ENCODE assay signal across 18 mouse cellular contexts in genomic region chr7:114169381-114169780, GRCm38 (mm10). TPM values are rescaled to one million over a fixed set of nuclear protein-coding genes. Genes with fewer than 3 reads are reported as not detected.
DNase-seq lines count a peak whose midpoint lies in the region; ATAC-seq and TF ChIP-seq lines count a peak whose summit lies in the region.
"Had no signal": no experiment of that assay in that cellular context is flagged by ENCODE, and none has a peak within 500 bp of the region (broad histone marks: within the 10 kb centered on the region; RNA-seq: fewer than 3 reads in every experiment).

No protein-coding gene starts in this region.

- DNase-seq in heart, adult 18-20 months, result no peak
- peak; percentile 90 for DNase-seq in kidney, adult 2 months
- peak; percentile 14 for DNase-seq in kidney, postnatal 10 days
- peak; percentile 67 to 71 for DNase-seq in kidney, postnatal 36 days
- DNase-seq: adrenal gland, adult 2 months; adrenal gland, postnatal 25 days; cerebellum, adult 2 months; cerebellum, postnatal 10 days had no signal

- no peak overlapping the region for H3K4me3 ChIP-seq in heart, embryonic 15.5 days
- H3K4me3 ChIP-seq in kidney, adult 2 months (ENCODE audit: insufficient read depth, low read depth, low read length), result no peak overlapping the region
- no peak overlapping the region for H3K4me3 ChIP-seq in kidney, embryonic 16.5 days (ENCODE audit: low read length)
- H3K4me3 ChIP-seq: embryonic facial prominence, embryonic 15.5 days; erythroblast, embryonic 14.5 days; forebrain, embryonic 10.5 days; gastrocnemius, adult 2 months; hindbrain, embryonic 13.5 days had no signal

- no peak overlapping the region for H3K9ac ChIP-seq in heart, embryonic 15.5 days
- H3K9ac ChIP-seq in kidney, embryonic 16.5 days (replicated peaks; ENCODE audit: low read length), result no peak overlapping the region
- H3K9ac ChIP-seq: embryonic facial prominence, embryonic 15.5 days; hindbrain, embryonic 13.5 days had no signal

- TF ChIP-seq CTCF in kidney, adult 2 months (conservative IDR thresholded peaks at IDR 0.05; ENCODE audit: insufficient read depth, insufficient read length, low read depth, low read length), result no peak

- H3K4me2 ChIP-seq in heart, embryonic 15.5 days, result no peak overlapping the region
- no peak overlapping the region for H3K4me2 ChIP-seq in kidney, embryonic 16.5 days (replicated peaks; ENCODE audit: low read depth, low read length)
- H3K4me2 ChIP-seq: embryonic facial prominence, embryonic 15.5 days; heart, embryonic 11.5 days; hindbrain, embryonic 13.5 days had no signal

- H3K36me3 ChIP-seq in heart, embryonic 15.5 days, result no peaks in the 10 kb centered on the region
- H3K36me3 ChIP-seq in kidney, adult 2 months (ENCODE audit: control insufficient read depth, insufficient read depth, low read length), result no peaks in the 10 kb centered on the region
- H3K36me3 ChIP-seq in kidney, embryonic 16.5 days (ENCODE audit: insufficient read depth, low read length), result no peaks in the 10 kb centered on the region
- H3K36me3 ChIP-seq: embryonic facial prominence, embryonic 15.5 days; forebrain, embryonic 10.5 days; hindbrain, embryonic 13.5 days had no signal

- H3K27ac ChIP-seq in heart, embryonic 15.5 days, result peak overlapping the region; percentile 36
- no peak overlapping the region for H3K27ac ChIP-seq in kidney, adult 2 months (ENCODE audit: insufficient read depth, low read depth, low read length)
- no peak overlapping the region for H3K27ac ChIP-seq in kidney, embryonic 16.5 days (ENCODE audit: low read length)
- H3K27ac ChIP-seq: embryonic facial prominence, embryonic 15.5 days; forebrain, embryonic 10.5 days; hindbrain, embryonic 13.5 days had no signal

- no peak for ATAC-seq in heart, embryonic 15.5 days (replicated peaks; ENCODE audit: insufficient number of reproducible peaks, insufficient read depth, low FRiP score, low read depth)
- ATAC-seq in kidney, embryonic 16.5 days (ENCODE audit: low FRiP score, low TSS enrichment), result no peak
- ATAC-seq in megakaryocyte-erythroid progenitor cell, adult 5-6 weeks (replicated peaks; ENCODE audit: low FRiP score, low TSS enrichment, poor library complexity, severe bottlenecking), result no peak
- ATAC-seq: forebrain, embryonic 14.5 days had no signal

- H3K9me3 ChIP-seq in heart, embryonic 15.5 days (replicated peaks), result no peaks in the 10 kb centered on the region
- H3K9me3 ChIP-seq in kidney, embryonic 16.5 days (ENCODE audit: low read length), result no peaks in the 10 kb centered on the region
- H3K9me3 ChIP-seq: embryonic facial prominence, embryonic 15.5 days; forebrain, embryonic 10.5 days; hindbrain, embryonic 13.5 days had no signal

- peaks cover 29% of the 10 kb centered on the region for H3K4me1 ChIP-seq in heart, embryonic 15.5 days (replicated peaks)
- 0 out of 2 replicates have a peak, but pooled peaks cover 6% of the 10 kb centered on the region for H3K4me1 ChIP-seq in kidney, adult 2 months (ENCODE audit: control insufficient read depth, insufficient read depth, low read length)
- peaks cover 7% of the 10 kb centered on the region; the same call in 1 of the 2 replicates for H3K4me1 ChIP-seq in kidney, embryonic 16.5 days (ENCODE audit: insufficient read depth, low read length)
- H3K4me1 ChIP-seq: embryonic facial prominence, embryonic 15.5 days; hindbrain, embryonic 13.5 days had no signal

- TF ChIP-seq POLR2A in kidney, adult 2 months (IDR thresholded peaks at IDR 0.05; ENCODE audit: low read depth, low read length), result no peak

- WGBS in heart, embryonic 15.5 days, result 77% methylated on average over 2 of the region's 2 CpGs
- WGBS in kidney, adult 2 months, result 56% methylated on average over 2 of the region's 2 CpGs
- 77% methylated on average over 2 of the region's 2 CpGs for WGBS in kidney, embryonic 16.5 days

- H3K27me3 ChIP-seq in heart, embryonic 15.5 days, result no peaks in the 10 kb centered on the region
- no peaks in the 10 kb centered on the region for H3K27me3 ChIP-seq in kidney, adult 2 months (replicated peaks; ENCODE audit: control insufficient read depth, insufficient read depth, low read length)
- H3K27me3 ChIP-seq in kidney, embryonic 16.5 days (ENCODE audit: insufficient read depth, low read length), result no peaks in the 10 kb centered on the region
- H3K27me3 ChIP-seq: embryonic facial prominence, embryonic 15.5 days; hindbrain, embryonic 13.5 days had no signal

RNA-seq across cellular contexts. Expression of gene Rras2, which starts 51.8 kb away (rescaled TPM):
- 44.1 and 44.6 TPM in 2 replicates for polyA plus RNA-seq in heart, embryonic 15.5 days (2015; fragmentation: Nextera tagmentation; extraction: Ambion mirVana)
- total RNA-seq in heart, adult 18-20 months (2021), result 10 to 100 TPM; 48.8 to 55.6 TPM
- polyA plus RNA-seq in kidney, adult 2 months (2012; rRNA removed), result 15.3 and 17.5 TPM in 2 replicates
- polyA plus RNA-seq in kidney, embryonic 16.5 days (2015; fragmentation: Nextera tagmentation; extraction: Ambion mirVana), result 33.6 and 36.4 TPM in 2 replicates
- 1.2 and 3.8 TPM in 2 replicates for total RNA-seq in megakaryocyte-erythroid progenitor cell, adult 5-6 weeks (2014; fragmentation: Nextera tagmentation)
- total RNA-seq in megakaryocyte-erythroid progenitor cell, adult 5-6 weeks (2017), result 2.1 and 3.4 TPM in 2 replicates
- polyA plus RNA-seq: erythroblast, embryonic 14.5 days had no signal

Comparison
In these comparisons a context has a peak if more than half of its experiments do, and no peak if none do; other contexts are left out.
1. DNase-seq: peak in kidney, adult 2 months (single experiment), kidney, postnatal 10 days (single experiment) and kidney, postnatal 36 days (2 of 2); none in heart, adult 18-20 months (0 of 2).